Mouse (Mus musculus): ENCODE measurements around the gene Cyp4f39.

Gene Cyp4f39

GRCm38 (mm10) chr17:32534068-32534467 lies 81.5 kb downstream of the Cyp4f39 start:
- DNase-seq, result no peak

- peak; percentile 93 to 95 for DNase-seq
Measured at GRCm38 (mm10) chr17:32536051-32536866, 83.7 kb downstream of the Cyp4f39 start, which contains the start of gene Cyp4f16. TSS of gene Cyp4f16 (plus strand) at chr17:32536558.

GRCm38 (mm10) chr17:32536867-32537250 lies 84.3 kb downstream of the Cyp4f39 start:
- peak in 1 of 2 experiments; percentile 14 for DNase-seq

Measured in lung, postnatal 4 days (tissue).